Mouse (Mus musculus): ENCODE results near the gene Saa2. TPM values are rescaled to one million over a fixed set of nuclear protein-coding genes. Genes with fewer than 3 reads are reported as not detected.
"Not testable (repeated sequence)": the region's sequence is repeated elsewhere in the genome, so short reads cannot be mapped to it uniquely, and the experiment has no call there.

The Saa2 gene
- total and polyA plus RNA-seq, 2 experiments = 13.3 to 25.5 TPM

GRCm38 (mm10) chr7:46727584-46727983, 24.0 kb upstream of the Saa2 start:
- H3K27ac ChIP-seq (replicated peaks; ENCODE audit: insufficient read depth, low read depth, low read length) = no peak overlapping the region
- no peaks in the 10 kb centered on the region for H3K27me3 ChIP-seq (ENCODE audit: control insufficient read depth, insufficient read depth, low read length)
- H3K4me1 ChIP-seq (ENCODE audit: control insufficient read depth, insufficient read depth, low read length) = peaks cover 19% of the 10 kb centered on the region
- 78% methylated on average over 1 of the region's 1 CpGs for WGBS
- no peak overlapping the region for H3K4me3 ChIP-seq (ENCODE audit: insufficient read depth, low read depth, low read length)
- no peak overlapping the region for H3K9ac ChIP-seq (ENCODE audit: low read depth, low read length)
- H3K79me2 ChIP-seq (ENCODE audit: control insufficient read depth, insufficient read depth, low read length) = peaks cover 4% of the 10 kb centered on the region; the same call in 1 of the 2 replicates
- H3K36me3 ChIP-seq (ENCODE audit: control insufficient read depth, insufficient read depth, low read length) = peaks cover 24% of the 10 kb centered on the region
- TF ChIP-seq CTCF (IDR thresholded peaks at IDR 0.05; ENCODE audit: low read depth, low read length) (no peak), POLR2A (IDR thresholded peaks at IDR 0.05; ENCODE audit: extremely low read depth, insufficient read depth, low read length) (no peak)
- no peak for DNase-seq (ENCODE audit: extremely low read depth, low read depth, low spot score)

- Histone ChIP-seq H3K4me3 (ENCODE audit: insufficient read depth, low read depth, low read length) (peak within 1 kb of the TSS; percentile 89), H3K36me3 (ENCODE audit: control insufficient read depth, insufficient read depth, low read length) (peaks cover 24% of the 10 kb centered on the region), H3K27me3 (ENCODE audit: control insufficient read depth, insufficient read depth, low read length) (no peaks in the 10 kb centered on the region), H3K4me1 (ENCODE audit: control insufficient read depth, insufficient read depth, low read length) (peaks cover 14% of the 10 kb centered on the region), H3K27ac (replicated peaks; ENCODE audit: insufficient read depth, low read depth, low read length) (peak within 1 kb of the TSS; percentile 99), H3K79me2 (ENCODE audit: control insufficient read depth, insufficient read depth, low read length) (peaks cover 4% of the 10 kb centered on the region; the same call in 1 of the 2 replicates), H3K9ac (ENCODE audit: low read depth, low read length) (peak within 1 kb of the TSS; percentile 83)
- WGBS = 21% methylated on average over 4 of the region's 4 CpGs
- TF ChIP-seq CTCF (IDR thresholded peaks at IDR 0.05; ENCODE audit: low read depth, low read length) (no peak), POLR2A (IDR thresholded peaks at IDR 0.05; ENCODE audit: extremely low read depth, insufficient read depth, low read length) (0 out of 2 replicates have a peak, but pooled peaks have one; percentile 2)
- peak; percentile 88 for DNase-seq (ENCODE audit: extremely low read depth, low read depth, low spot score)
Observed at GRCm38 (mm10) chr7:46732458-46732857, 19.1 kb upstream of the Saa2 start, which contains the start of gene Saa4. Saa4 (minus strand) TSS chr7:46732603.

GRCm38 (mm10) chr7:46734983-46735382, 16.6 kb upstream of the Saa2 start:
- peaks cover 4% of the 10 kb centered on the region; the same call in 1 of the 2 replicates for H3K79me2 ChIP-seq (ENCODE audit: control insufficient read depth, insufficient read depth, low read length)
- TF ChIP-seq POLR2A (IDR thresholded peaks at IDR 0.05; ENCODE audit: extremely low read depth, insufficient read depth, low read length) (no peak), CTCF (IDR thresholded peaks at IDR 0.05; ENCODE audit: low read depth, low read length) (no peak)
- no peak for DNase-seq (ENCODE audit: extremely low read depth, low read depth, low spot score)
- H3K27ac ChIP-seq (replicated peaks; ENCODE audit: insufficient read depth, low read depth, low read length) = no peak overlapping the region
- H3K4me3 ChIP-seq (ENCODE audit: insufficient read depth, low read depth, low read length) = no peak overlapping the region
- H3K9ac ChIP-seq (ENCODE audit: low read depth, low read length) = no peak overlapping the region
- peaks cover 10% of the 10 kb centered on the region; the same call in 1 of the 2 replicates for H3K36me3 ChIP-seq (ENCODE audit: control insufficient read depth, insufficient read depth, low read length)
- no peaks in the 10 kb centered on the region for H3K27me3 ChIP-seq (ENCODE audit: control insufficient read depth, insufficient read depth, low read length)
- peaks cover 25% of the 10 kb centered on the region for H3K4me1 ChIP-seq (ENCODE audit: control insufficient read depth, insufficient read depth, low read length)
- WGBS = 83% methylated on average over 2 of the region's 2 CpGs

GRCm38 (mm10) chr7:46738561-46739460, 12.8 kb upstream of the Saa2 start:
- Histone ChIP-seq H3K36me3 (ENCODE audit: control insufficient read depth, insufficient read depth, low read length) (no peaks in the 10 kb centered on the region), H3K9ac (ENCODE audit: low read depth, low read length) (peak overlapping the region; percentile 23; the same call in 1 of the 2 replicates), H3K4me1 (ENCODE audit: control insufficient read depth, insufficient read depth, low read length) (peaks cover 18% of the 10 kb centered on the region), H3K79me2 (ENCODE audit: control insufficient read depth, insufficient read depth, low read length) (no peaks in the 10 kb centered on the region), H3K27ac (replicated peaks; ENCODE audit: insufficient read depth, low read depth, low read length) (peak overlapping the region; percentile 88), H3K27me3 (ENCODE audit: control insufficient read depth, insufficient read depth, low read length) (no peaks in the 10 kb centered on the region), H3K4me3 (ENCODE audit: insufficient read depth, low read depth, low read length) (no peak overlapping the region)
- no peak for TF ChIP-seq CTCF (IDR thresholded peaks at IDR 0.05; ENCODE audit: low read depth, low read length)
- TF ChIP-seq POLR2A (IDR thresholded peaks at IDR 0.05; ENCODE audit: extremely low read depth, insufficient read depth, low read length) = no peak
- 25% methylated on average over 12 of the region's 12 CpGs for WGBS
- DNase-seq (ENCODE audit: extremely low read depth, low read depth, low spot score) = peak; percentile 97

- DNase-seq (ENCODE audit: extremely low read depth, low read depth, low spot score); H3K4me3 ChIP-seq (ENCODE audit: insufficient read depth, low read depth, low read length); H3K27me3 ChIP-seq (ENCODE audit: control insufficient read depth, insufficient read depth, low read length); H3K36me3 ChIP-seq (ENCODE audit: control insufficient read depth, insufficient read depth, low read length); H3K9ac ChIP-seq (ENCODE audit: low read depth, low read length); H3K79me2 ChIP-seq (ENCODE audit: control insufficient read depth, insufficient read depth, low read length); H3K27ac ChIP-seq (replicated peaks; ENCODE audit: insufficient read depth, low read depth, low read length): not testable (repeated sequence)
- WGBS = 89% methylated on average over 5 of the region's 5 CpGs
- H3K4me1 ChIP-seq (ENCODE audit: control insufficient read depth, insufficient read depth, low read length) = peaks cover 18% of the 10 kb centered on the region
Observed at GRCm38 (mm10) chr7:46740041-46740440, 11.5 kb upstream of the Saa2 start.

- not testable (repeated sequence) for H3K36me3 ChIP-seq (ENCODE audit: control insufficient read depth, insufficient read depth, low read length); H3K27me3 ChIP-seq (ENCODE audit: control insufficient read depth, insufficient read depth, low read length); H3K79me2 ChIP-seq (ENCODE audit: control insufficient read depth, insufficient read depth, low read length); H3K9ac ChIP-seq (ENCODE audit: low read depth, low read length); H3K4me3 ChIP-seq (ENCODE audit: insufficient read depth, low read depth, low read length); H3K27ac ChIP-seq (replicated peaks; ENCODE audit: insufficient read depth, low read depth, low read length)
- peak; percentile 78 for DNase-seq (ENCODE audit: extremely low read depth, low read depth, low spot score)
- peaks cover 25% of the 10 kb centered on the region for H3K4me1 ChIP-seq (ENCODE audit: control insufficient read depth, insufficient read depth, low read length)
- WGBS = 11% methylated on average over 3 of the region's 3 CpGs
Observed at GRCm38 (mm10) chr7:46742880-46743279, 8.7 kb upstream of the Saa2 start, which contains the start of gene Saa1. Saa1 (minus strand) TSS chr7:46742980.

All from liver, adult 2 months (tissue).